Comparison of ENCODE assay signal across 12 mouse cellular contexts in genomic region chr2:155707251-155707650, GRCm38 (mm10). TPM values are rescaled to one million over a fixed set of nuclear protein-coding genes. Genes with fewer than 3 reads are reported as not detected.
DNase-seq lines count a peak whose midpoint lies in the region; ATAC-seq lines count a peak whose summit lies in the region.
"Had no signal": no experiment of that assay in that cellular context is flagged by ENCODE, and none has a peak within 500 bp of the region (broad histone marks: within the 10 kb centered on the region; RNA-seq: fewer than 3 reads in every experiment).

No protein-coding gene starts in this region.

- no peak overlapping the region for H3K9ac ChIP-seq in hindbrain, embryonic 14.5 days
- H3K9ac ChIP-seq: midbrain, embryonic 15.5 days had no signal

- 78% methylated on average over 4 of the region's 4 CpGs for WGBS in hindbrain, embryonic 14.5 days
- 89% methylated on average over 4 of the region's 4 CpGs for WGBS in hindbrain, embryonic 10.5 days

- peaks cover 89% of the 10 kb centered on the region for H3K36me3 ChIP-seq in hindbrain, embryonic 14.5 days (replicated peaks; ENCODE audit: control insufficient read depth, insufficient read depth)
- peaks cover 78% of the 10 kb centered on the region for H3K36me3 ChIP-seq in hindbrain, embryonic 10.5 days

- DNase-seq in hindbrain, embryonic 14.5 days (ENCODE audit: low spot score) = no peak
- DNase-seq in hindbrain, embryonic 10.5 days (ENCODE audit: low spot score) = no peak
- peak; percentile 20 to 28 for DNase-seq in right cerebral cortex, postnatal 36 days (ENCODE audit: low spot score in 2 of 2)
- DNase-seq in right cerebral cortex, adult 2 months (ENCODE audit: low spot score in 2 of 2) = no peak
- peak; percentile 60 to 66 for DNase-seq in heart, postnatal 10 days
- DNase-seq in testis, postnatal 10 days (ENCODE audit: low spot score) = peak; percentile 75

- intact Hi-C loops in heart, postnatal 10 days (cut with DNase I) = no loop called here

- no peak overlapping the region for H3K4me3 ChIP-seq in hindbrain, embryonic 14.5 days (replicated peaks; ENCODE audit: low read length)
- H3K4me3 ChIP-seq in hindbrain, embryonic 10.5 days = no peak overlapping the region
- H3K4me3 ChIP-seq: midbrain, embryonic 15.5 days had no signal

- 0 out of 2 replicates have a peak, but pooled peaks have one; percentile 37 for ATAC-seq in hindbrain, embryonic 14.5 days (ENCODE audit: low FRiP score)
- no peak for ATAC-seq in CD4-positive, CD25-positive, alpha-beta regulatory T cell, adult 4 months
- no peak for ATAC-seq in megakaryocyte, adult 5-6 weeks (ENCODE audit: poor library complexity, severe bottlenecking)
- ATAC-seq: midbrain, embryonic 15.5 days had no signal

- H3K9me3 ChIP-seq in hindbrain, embryonic 14.5 days (ENCODE audit: control insufficient read depth, low read length) = no peaks in the 10 kb centered on the region
- no peaks in the 10 kb centered on the region for H3K9me3 ChIP-seq in hindbrain, embryonic 10.5 days
- H3K9me3 ChIP-seq: midbrain, embryonic 15.5 days had no signal

- H3K4me2 ChIP-seq in hindbrain, embryonic 14.5 days (replicated peaks) = no peak overlapping the region
- H3K4me2 ChIP-seq: midbrain, embryonic 15.5 days had no signal

- H3K27ac ChIP-seq in hindbrain, embryonic 14.5 days = no peak overlapping the region
- no peak overlapping the region for H3K27ac ChIP-seq in hindbrain, embryonic 10.5 days
- H3K27ac ChIP-seq: midbrain, embryonic 15.5 days had no signal

- no peaks in the 10 kb centered on the region for H3K4me1 ChIP-seq in hindbrain, embryonic 14.5 days (replicated peaks; ENCODE audit: control insufficient read depth, insufficient read depth, low read length)
- peaks cover 7% of the 10 kb centered on the region; the same call in 1 of the 2 replicates for H3K4me1 ChIP-seq in hindbrain, embryonic 10.5 days (replicated peaks)
- H3K4me1 ChIP-seq: midbrain, embryonic 15.5 days had no signal

- no peaks in the 10 kb centered on the region for H3K27me3 ChIP-seq in hindbrain, embryonic 14.5 days (ENCODE audit: control insufficient read depth, insufficient read depth, low read length)
- no peaks in the 10 kb centered on the region for H3K27me3 ChIP-seq in hindbrain, embryonic 10.5 days (ENCODE audit: insufficient read depth, poor library complexity, severe bottlenecking)
- H3K27me3 ChIP-seq: midbrain, embryonic 15.5 days had no signal

RNA-seq across cellular contexts. Expression of gene Trpc4ap, which starts 15.1 kb away (rescaled TPM):
- 163 and 176 TPM in 2 replicates for polyA plus RNA-seq in hindbrain, embryonic 14.5 days (2014; fragmentation: Nextera tagmentation; extraction: Ambion mirVana)
- 133 and 160 TPM in 2 replicates for polyA plus RNA-seq in hindbrain, embryonic 10.5 days (2016; fragmentation: Nextera tagmentation; extraction: Ambion mirVana)
- total RNA-seq in heart, postnatal 10 days (2021) = 10 to 100 TPM; 83.1 to 89.9 TPM
- polyA plus RNA-seq in CD4-positive, CD25-positive, alpha-beta regulatory T cell, adult 4 months (2017; shearing (Covaris generic)) = 10 to 100 TPM; 35.3 to 44.4 TPM
- 63.0 and 80.0 TPM in 2 replicates for total RNA-seq in megakaryocyte, adult 5-6 weeks (2015)
- total RNA-seq in megakaryocyte, adult 5-6 weeks (2017) = 104 and 106 TPM in 2 replicates

RNA-seq across cellular contexts. Expression of gene Edem2, which starts 22.0 kb away (rescaled TPM):
- 34.2 and 38.6 TPM in 2 replicates for polyA plus RNA-seq in hindbrain, embryonic 14.5 days (2014; fragmentation: Nextera tagmentation; extraction: Ambion mirVana)
- 33.7 and 41.1 TPM in 2 replicates for polyA plus RNA-seq in hindbrain, embryonic 10.5 days (2016; fragmentation: Nextera tagmentation; extraction: Ambion mirVana)
- 10 to 100 TPM; 11.1 to 12.3 TPM for total RNA-seq in heart, postnatal 10 days (2021)
- 10 to 100 TPM; 44.7 to 59.3 TPM for polyA plus RNA-seq in CD4-positive, CD25-positive, alpha-beta regulatory T cell, adult 4 months (2017; shearing (Covaris generic))
- 23.4 and 25.9 TPM in 2 replicates for total RNA-seq in megakaryocyte, adult 5-6 weeks (2015)
- 34.8 and 34.9 TPM in 2 replicates for total RNA-seq in megakaryocyte, adult 5-6 weeks (2017)

RNA-seq across cellular contexts. Expression of gene Gm17581, which starts 28.4 kb away (rescaled TPM):
- not detected in 2 replicates for polyA plus RNA-seq in hindbrain, embryonic 14.5 days (2014; fragmentation: Nextera tagmentation; extraction: Ambion mirVana)
- not detected in 2 replicates for polyA plus RNA-seq in hindbrain, embryonic 10.5 days (2016; fragmentation: Nextera tagmentation; extraction: Ambion mirVana)
- not detected for total RNA-seq in heart, postnatal 10 days (2021)
- polyA plus RNA-seq in CD4-positive, CD25-positive, alpha-beta regulatory T cell, adult 4 months (2017; shearing (Covaris generic)) = not detected
- total RNA-seq in megakaryocyte, adult 5-6 weeks (2015) = not detected in 2 replicates
- not detected in 2 replicates for total RNA-seq in megakaryocyte, adult 5-6 weeks (2017)
- total RNA-seq: adrenal gland, adult 18-20 months had no signal
- polyA plus RNA-seq: heart, embryonic 14.5 days; limb, embryonic 11.5 days; midbrain, embryonic 15.5 days had no signal

RNA-seq across cellular contexts. Expression of gene Procr, which starts 43.7 kb away (rescaled TPM):
- 3.0 and 3.6 TPM in 2 replicates for polyA plus RNA-seq in hindbrain, embryonic 14.5 days (2014; fragmentation: Nextera tagmentation; extraction: Ambion mirVana)
- polyA plus RNA-seq in hindbrain, embryonic 10.5 days (2016; fragmentation: Nextera tagmentation; extraction: Ambion mirVana) = 1.5 and 1.7 TPM in 2 replicates
- total RNA-seq in heart, postnatal 10 days (2021) = 1 to 10 TPM; 4.3 to 6.8 TPM
- polyA plus RNA-seq in CD4-positive, CD25-positive, alpha-beta regulatory T cell, adult 4 months (2017; shearing (Covaris generic)) = not detected
- total RNA-seq in megakaryocyte, adult 5-6 weeks (2015) = 0.83 TPM in 1 of 2 replicates, not detected in the other
- total RNA-seq in megakaryocyte, adult 5-6 weeks (2017) = not detected in 2 replicates

Comparison
In these comparisons a context has a peak if more than half of its experiments do, and no peak if none do; other contexts are left out.
1. DNase-seq: peak in right cerebral cortex, postnatal 36 days (2 of 2), heart, postnatal 10 days (2 of 2) and testis, postnatal 10 days (single experiment); none in hindbrain, embryonic 14.5 days (single experiment), hindbrain, embryonic 10.5 days (single experiment) and right cerebral cortex, adult 2 months (0 of 2).